Mouse (Mus musculus) liver, embryonic 16.5 days (tissue): Measurements from ENCODE around the gene Dlgap1. TPM values are rescaled to one million over a fixed set of nuclear protein-coding genes. Genes with fewer than 3 reads are reported as not detected.
"Not testable (repeated sequence)": the region's sequence is repeated elsewhere in the genome, so short reads cannot be mapped to it uniquely, and the experiment has no call there.

Experiments used
- ATAC-seq: fragments of 200-750 bp; cut with Nextera tagmentation; 2 replicates; pipeline ENCODE4 v1.8.0; 2017; ENCODE audit warnings: low read depth, mild to moderate bottlenecking, moderate number of reproducible peaks, moderate library complexity
- H3K27ac ChIP-seq: fragments of 300-500 bp; sonication (generic); 2 replicates; pipeline ENCODE4 v1.5.1; 2014; ENCODE audit warnings: mild to moderate bottlenecking, low read length
- H3K27me3 ChIP-seq: fragments of 300-500 bp; sonication (generic); 2 replicates; pipeline ENCODE4 v1.6.1; 2014; ENCODE audit warnings: low read depth, low read length, mixed read lengths; ENCODE audit not compliant: control insufficient read depth, insufficient read depth
- H3K36me3 ChIP-seq: fragments of 300-500 bp; sonication (generic); 2 replicates; pipeline ENCODE4 v1.6.1; 2014; ENCODE audit warnings: mild to moderate bottlenecking; ENCODE audit not compliant: control insufficient read depth, insufficient read depth
- H3K4me1 ChIP-seq: fragments of 300-500 bp; sonication (generic); 2 replicates; pipeline ENCODE4 v1.6.1; 2014; ENCODE audit warnings: low read depth, low read length, mixed read lengths; ENCODE audit not compliant: control insufficient read depth
- H3K4me2 ChIP-seq: fragments of 300-500 bp; sonication (generic); 2 replicates; pipeline ENCODE4 v1.6.1; 2014; ENCODE audit warnings: low read depth, low read length, mixed read lengths
- H3K4me3 ChIP-seq: fragments of 300-500 bp; sonication (generic); 2 replicates; pipeline ENCODE4 v1.5.1; 2014; ENCODE audit warnings: low read depth, mild to moderate bottlenecking, low read length
- H3K9ac ChIP-seq: fragments of 300-500 bp; sonication (generic); 2 replicates; pipeline ENCODE4 v1.6.1; 2014; ENCODE audit warnings: low read depth, low read length
- H3K9me3 ChIP-seq: fragments of 300-500 bp; sonication (generic); replicated peaks from 2 replicates; pipeline ENCODE4 v1.6.1; 2016; ENCODE audit warnings: low read length; ENCODE audit not compliant: control insufficient read depth
- WGBS: fragments of 180-500 bp; shearing (Covaris S2); extraction: QIAGEN DNeasy Blood & Tissue Kit; methylation state at CpG from one replicate; pipeline ENCODE4 v1.1.7; 2014; ENCODE audit not compliant: insufficient replicate concordance; 5-methylcytosine and 5-hydroxymethylcytosine counted together
- polyA plus RNA-seq: library from polyadenylated mRNA; unstranded; fragments of >200 nt; fragmentation: Nextera tagmentation; extraction: Ambion mirVana; gene quantifications from 2 replicates; pipeline ENCODE4 v1.2.1, GENCODE M21; 2015

The Dlgap1 gene
- polyA plus RNA-seq, 1 experiment from 2014 or later, result 0.09 TPM

GRCm38 (mm10) chr17:70808837-70809236, 840.0 kb downstream of the Dlgap1 start:
- Histone ChIP-seq H3K4me2 (no peak overlapping the region), H3K36me3 (no peaks in the 10 kb centered on the region), H3K4me3 (no peak overlapping the region), H3K9me3 (no peaks in the 10 kb centered on the region), H3K4me1 (no peaks in the 10 kb centered on the region), H3K27me3 (no peaks in the 10 kb centered on the region), H3K9ac (no peak overlapping the region), H3K27ac (no peak overlapping the region)
- ATAC-seq, result no peak
- 43% methylated on average over 14 of the region's 14 CpGs for WGBS

DNA sequence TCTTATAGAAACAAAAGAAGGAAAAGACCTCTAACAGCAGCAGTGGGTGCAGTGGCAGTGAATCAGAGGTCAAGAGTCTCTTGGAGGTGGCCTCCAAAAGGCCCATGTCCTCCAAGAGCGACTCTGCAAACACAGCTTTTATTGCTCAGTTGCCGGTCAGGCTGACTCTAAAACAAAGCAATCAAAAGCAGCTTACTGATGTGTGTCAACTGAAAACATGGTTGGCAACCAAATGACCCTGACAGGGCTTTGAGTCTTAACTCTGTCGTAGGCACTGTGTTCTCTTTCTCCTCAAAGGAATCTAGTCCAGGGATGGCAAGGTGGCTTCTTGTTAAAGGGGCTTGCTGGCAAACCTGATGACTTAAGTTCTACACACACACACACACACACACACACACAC, 840.9 kb downstream of the Dlgap1 start:
- no peak overlapping the region for H3K4me2 ChIP-seq
- H3K27ac ChIP-seq, result no peak overlapping the region
- no peaks in the 10 kb centered on the region for H3K4me1 ChIP-seq
- no peak overlapping the region for H3K4me3 ChIP-seq
- H3K27me3 ChIP-seq, result no peaks in the 10 kb centered on the region
- no peak overlapping the region for H3K9ac ChIP-seq
- no peaks in the 10 kb centered on the region for H3K9me3 ChIP-seq
- ATAC-seq, result no peak
- WGBS, result 49% methylated on average over 3 of the region's 3 CpGs
- no peaks in the 10 kb centered on the region for H3K36me3 ChIP-seq

- no peaks in the 10 kb centered on the region for H3K9me3 ChIP-seq
- H3K36me3 ChIP-seq, result no peaks in the 10 kb centered on the region
- H3K9ac ChIP-seq, result no peak overlapping the region
- H3K27me3 ChIP-seq, result no peaks in the 10 kb centered on the region
- no peak overlapping the region for H3K4me3 ChIP-seq
- ATAC-seq, result no peak
- WGBS, result 66% methylated on average over 5 of the region's 5 CpGs
- H3K4me1 ChIP-seq, result no peaks in the 10 kb centered on the region
- no peak overlapping the region for H3K27ac ChIP-seq
- no peak overlapping the region for H3K4me2 ChIP-seq
Observed at GRCm38 (mm10) chr17:70810795-70811194, 841.9 kb downstream of the Dlgap1 start.

DNA sequence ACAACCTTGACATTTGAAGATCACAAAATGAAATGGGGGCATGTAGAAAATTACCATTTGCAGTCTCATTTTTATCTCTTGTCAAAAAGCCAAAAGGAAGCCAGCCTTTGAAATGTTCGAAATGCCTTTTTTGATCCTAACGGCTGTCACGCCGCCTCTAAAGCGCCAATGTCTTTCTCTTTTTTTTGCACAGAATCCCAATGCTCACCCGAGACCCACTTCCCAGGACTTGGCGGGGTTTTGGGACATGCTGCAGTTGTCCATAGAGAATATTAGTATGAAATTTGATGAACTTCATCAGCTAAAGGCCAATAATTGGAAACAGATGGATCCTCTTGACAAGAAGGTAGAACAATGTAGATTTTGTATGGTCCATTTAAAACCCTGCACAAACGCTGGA, 846.1 kb downstream of the Dlgap1 start:
- no peaks in the 10 kb centered on the region for H3K4me1 ChIP-seq
- H3K36me3 ChIP-seq, result no peaks in the 10 kb centered on the region
- peaks cover 25% of the 10 kb centered on the region for H3K27me3 ChIP-seq
- ATAC-seq, result no peak
- no peak overlapping the region for H3K27ac ChIP-seq
- H3K4me2 ChIP-seq, result no peak overlapping the region
- 61% methylated on average over 8 of the region's 8 CpGs for WGBS
- H3K4me3 ChIP-seq, result no peak overlapping the region
- no peak overlapping the region for H3K9ac ChIP-seq
- no peaks in the 10 kb centered on the region for H3K9me3 ChIP-seq

DNA sequence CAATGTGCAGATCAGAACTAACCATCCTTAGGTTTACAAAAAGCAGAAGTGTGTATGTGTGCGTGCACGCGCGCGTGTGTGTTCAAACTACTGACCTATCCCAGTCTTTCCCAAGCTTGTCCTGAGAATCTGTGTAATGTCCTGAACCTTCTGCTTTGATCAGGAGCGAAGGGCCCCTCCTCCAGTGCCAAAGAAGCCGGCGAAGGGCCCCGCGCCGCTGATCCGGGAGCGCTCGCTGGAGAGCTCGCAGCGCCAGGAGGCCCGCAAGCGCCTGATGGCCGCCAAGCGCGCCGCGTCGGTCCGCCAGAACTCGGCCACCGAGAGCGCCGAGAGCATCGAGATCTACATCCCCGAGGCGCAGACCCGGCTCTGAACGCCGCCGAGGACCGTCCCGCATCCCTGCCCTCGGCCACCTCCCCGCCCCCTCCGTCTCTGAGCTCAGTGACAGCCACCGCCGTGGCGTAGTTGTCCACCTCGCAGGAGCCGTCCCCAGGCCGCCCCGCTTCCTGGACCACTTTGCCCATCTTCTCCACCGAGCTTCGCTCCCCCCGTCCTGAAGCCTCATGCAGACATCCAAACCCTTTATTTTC, 849.1 kb downstream of the Dlgap1 start:
- Histone ChIP-seq H3K4me2 (peak overlapping the region; percentile 53), H3K27ac (no peak overlapping the region), H3K9ac (no peak overlapping the region), H3K27me3 (peaks cover 27% of the 10 kb centered on the region), H3K4me3 (peak overlapping the region; percentile 45), H3K4me1 (no peaks in the 10 kb centered on the region), H3K9me3 (no peaks in the 10 kb centered on the region), H3K36me3 (no peaks in the 10 kb centered on the region)
- no peak for ATAC-seq
- WGBS, result 2% methylated on average over 50 of the region's 51 CpGs

GRCm38 (mm10) chr17:70823083-70823482, 854.2 kb downstream of the Dlgap1 start:
- Histone ChIP-seq H3K4me2 (peak overlapping the region; percentile 18), H3K4me3 (peak overlapping the region; percentile 4; the same call in 1 of the 2 replicates), H3K36me3 (no peaks in the 10 kb centered on the region), H3K27ac (no peak overlapping the region), H3K27me3 (peaks cover 15% of the 10 kb centered on the region), H3K9me3 (no peaks in the 10 kb centered on the region), H3K4me1 (no peaks in the 10 kb centered on the region), H3K9ac (no peak overlapping the region)
- WGBS, result 49% methylated on average over 8 of the region's 8 CpGs
- no peak for ATAC-seq

- H3K9me3 ChIP-seq, result no peaks in the 10 kb centered on the region
- no peaks in the 10 kb centered on the region for H3K27me3 ChIP-seq
- no peak for ATAC-seq
- H3K9ac ChIP-seq, result no peak overlapping the region
- H3K36me3 ChIP-seq, result no peaks in the 10 kb centered on the region
- H3K4me3 ChIP-seq, result no peak overlapping the region
- H3K4me1 ChIP-seq, result no peaks in the 10 kb centered on the region
- 67% methylated on average over 12 of the region's 12 CpGs for WGBS
- no peak overlapping the region for H3K27ac ChIP-seq
- H3K4me2 ChIP-seq, result no peak overlapping the region
Observed at GRCm38 (mm10) chr17:70826227-70826626, 857.4 kb downstream of the Dlgap1 start.

GRCm38 (mm10) chr17:70827463-70828179, 858.7 kb downstream of the Dlgap1 start:
- not testable (repeated sequence) for H3K4me1 ChIP-seq, H3K27me3 ChIP-seq, H3K9me3 ChIP-seq, H3K4me3 ChIP-seq, H3K4me2 ChIP-seq, H3K36me3 ChIP-seq, ATAC-seq, H3K27ac ChIP-seq, H3K9ac ChIP-seq
- 65% methylated on average over 11 of the region's 11 CpGs for WGBS

DNA sequence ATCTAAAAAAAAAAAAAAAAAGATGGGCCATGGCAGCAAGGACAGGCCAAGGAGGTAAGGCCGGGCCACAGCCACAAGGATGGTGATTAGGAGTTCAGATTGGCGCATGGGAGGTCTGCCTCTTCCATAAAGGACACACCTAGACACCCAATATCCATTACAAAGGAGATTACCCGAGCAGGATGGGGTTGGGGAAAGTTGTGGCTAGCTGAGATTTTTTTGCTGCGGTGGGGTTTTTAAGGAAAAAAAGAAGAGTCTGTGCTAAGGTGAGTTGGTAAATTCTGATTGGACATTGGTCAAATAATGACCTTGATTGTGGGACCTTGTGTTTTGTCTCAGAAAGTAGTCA, 859.3 kb downstream of the Dlgap1 start:
- no peaks in the 10 kb centered on the region for H3K27me3 ChIP-seq
- H3K27ac ChIP-seq, result no peak overlapping the region
- ATAC-seq, result no peak
- H3K9ac ChIP-seq, result no peak overlapping the region
- no peaks in the 10 kb centered on the region for H3K36me3 ChIP-seq
- no peak overlapping the region for H3K4me2 ChIP-seq
- H3K4me3 ChIP-seq, result no peak overlapping the region
- H3K4me1 ChIP-seq, result no peaks in the 10 kb centered on the region
- WGBS, result 54% methylated on average over 4 of the region's 4 CpGs
- no peaks in the 10 kb centered on the region for H3K9me3 ChIP-seq
